Mouse (Mus musculus) heart, postnatal 10 days (tissue): Measurements from ENCODE around the gene Olfr483. TPM values are rescaled to one million over a fixed set of nuclear protein-coding genes. Genes with fewer than 3 reads are reported as not detected.

ENCODE experiments used
- DNase-seq, 2 experiments: peaks; one replicate each; pipeline ENCODE4 v3.0.0; 2021
- intact Hi-C: fragments of 180-260 bp; cut with DNase I; formaldehyde crosslinking; loops from one replicate; pipeline ENCODE4 v1.15.1; 2025
- total RNA-seq, 2 experiments: library from RNA; stranded (reverse); gene quantifications; 2 replicates each; pipeline ENCODE4 v1.2.3; 2021

Gene Olfr483
- total RNA-seq: not detected

GRCm38 (mm10) chr7:108100549-108100948 lies at the start of gene Olfr483:
Olfr483 (plus strand) TSS chr7:108100849.
- intact Hi-C loops: no loop called here
- no peak for DNase-seq

- intact Hi-C loops: no loop called here
- no peak for DNase-seq
These were observed 33.4 kb upstream of the Olfr483 start, which contains the start of gene Olfr480 for GRCm38 (mm10) chr7:108067246-108067645. Olfr480 (minus strand) TSS chr7:108067346.

DNA sequence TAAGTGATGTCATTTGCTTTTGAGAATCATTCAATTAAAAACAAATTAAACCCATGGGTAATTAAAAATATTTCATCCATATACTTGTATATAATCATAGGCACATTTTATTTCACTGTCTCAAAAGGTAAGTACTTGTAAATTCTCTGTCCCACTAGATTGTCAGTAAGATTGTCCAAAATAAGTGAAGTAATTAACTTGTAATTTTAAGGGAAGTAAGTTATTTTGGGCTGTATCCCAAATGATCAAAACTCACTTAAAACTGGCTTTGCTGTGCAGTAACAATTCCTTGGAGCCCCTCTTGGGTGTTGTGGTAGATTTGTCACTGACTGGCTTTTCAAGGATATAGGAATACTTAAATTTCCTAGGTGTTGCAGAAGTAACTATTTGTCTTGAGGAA lies 21.1 kb upstream of the Olfr483 start, which contains the start of gene Olfr481:
Gene Olfr481, plus strand, starts transcription at position 301 of the 400 bp plus-strand sequence.
- intact Hi-C loops: no loop called here
- no peak for DNase-seq

- DNase-seq: no peak
- intact Hi-C loops: no loop called here
These were observed 3.2 kb upstream of the Olfr483 start, which contains the start of gene Olfr482 for GRCm38 (mm10) chr7:108097486-108097885. Olfr482 (minus strand) TSS chr7:108097586.

DNA sequence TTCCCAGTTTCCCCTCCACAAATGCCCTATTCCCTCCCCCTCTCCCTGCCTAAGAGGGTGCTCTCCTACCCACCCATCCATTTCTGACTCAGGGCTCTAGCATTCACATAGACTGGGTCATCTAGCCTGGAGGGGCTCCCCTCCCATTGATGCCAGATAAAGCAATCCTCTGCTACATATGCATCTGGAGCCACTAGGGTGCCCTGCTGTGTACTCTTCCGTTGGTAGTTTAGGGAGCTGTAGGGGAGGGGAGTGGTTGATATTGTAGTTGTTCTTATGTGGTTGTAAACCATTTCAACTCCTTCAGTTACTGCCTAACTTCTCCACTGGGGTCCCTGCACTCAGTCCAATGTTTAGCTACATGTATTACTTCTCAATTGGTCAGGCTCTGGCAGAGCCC lies 20.0 kb downstream of the Olfr483 start:
- intact Hi-C loops: no loop called here
- DNase-seq: no peak

DNA sequence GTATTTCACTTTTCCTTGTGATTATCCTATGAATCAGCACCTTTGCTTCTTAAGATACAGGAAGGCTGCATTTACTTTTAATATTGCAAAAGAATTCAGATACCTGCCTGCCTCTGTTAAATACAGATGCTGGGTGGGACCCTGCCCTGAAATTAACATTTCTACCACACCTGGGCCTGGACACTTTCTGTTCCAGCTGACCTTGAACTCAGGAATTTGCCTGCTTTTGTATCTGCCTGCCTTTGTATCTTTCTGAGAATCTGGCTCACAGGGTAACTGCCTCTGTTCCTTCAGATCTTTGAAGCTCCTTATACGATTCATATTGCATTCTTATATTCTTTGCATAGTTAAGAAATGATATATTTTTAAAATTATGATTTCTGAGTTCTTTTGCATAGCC lies 20.8 kb downstream of the Olfr483 start:
- DNase-seq: no peak
- intact Hi-C loops: no loop called here

GRCm38 (mm10) chr7:108127349-108127748 lies 26.7 kb downstream of the Olfr483 start, which contains the start of gene Olfr484:
Olfr484 (minus strand) TSS chr7:108127449.
- intact Hi-C loops: no loop called here

More at GRCm38 (mm10) chr7:108127349-108127748, 26.7 kb downstream of the Olfr483 start, which contains the start of gene Olfr484:
- no peak for DNase-seq

Other genes with a start within 250 kb of the Olfr483 start
- not detected for gene Olfr472, start 202.9 kb upstream of the Olfr483 start, total RNA-seq
- not detected for gene Olfr473, start 170.4 kb upstream of the Olfr483 start, total RNA-seq
- not detected for gene Olfr474, start 146.2 kb upstream of the Olfr483 start, total RNA-seq
- gene Olfr476, start 136.0 kb upstream of the Olfr483 start, total RNA-seq: not detected
- gene Olfr477, start 114.2 kb upstream of the Olfr483 start, total RNA-seq: not detected
- not detected for gene Olfr478, start 66.9 kb upstream of the Olfr483 start, total RNA-seq
- not detected for gene Olfr479, start 50.2 kb upstream of the Olfr483 start, total RNA-seq
- gene Olfr480, start 33.5 kb upstream of the Olfr483 start, total RNA-seq: not detected
- not detected for gene Olfr481, start 21.0 kb upstream of the Olfr483 start, total RNA-seq
- gene Olfr482, start 3.3 kb upstream of the Olfr483 start, total RNA-seq: under 1 TPM; 0.82 to 0.89 TPM
- gene Olfr484, start 26.6 kb downstream of the Olfr483 start, total RNA-seq: not detected
- not detected for gene Olfr485, start 59.0 kb downstream of the Olfr483 start, total RNA-seq
- gene Olfr486, start 71.9 kb downstream of the Olfr483 start, total RNA-seq: not detected
- gene Olfr487, start 113.8 kb downstream of the Olfr483 start, total RNA-seq: not detected
- not detected for gene Olfr488, start 157.5 kb downstream of the Olfr483 start, total RNA-seq
- not detected for gene Olfr490, start 188.1 kb downstream of the Olfr483 start, total RNA-seq
- not detected for gene Olfr491, start 212.6 kb downstream of the Olfr483 start, total RNA-seq
- gene Olfr492, start 222.8 kb downstream of the Olfr483 start, total RNA-seq: not detected
- not detected for gene Olfr493, start 246.1 kb downstream of the Olfr483 start, total RNA-seq